Mouse (Mus musculus): ENCODE results near the gene D5Ertd579e. TPM values are rescaled to one million over a fixed set of nuclear protein-coding genes. Genes with fewer than 3 reads are reported as not detected.

The D5Ertd579e gene
- polyA plus RNA-seq, 1 experiment from 2014 or later: 20.7 TPM

- no peak overlapping the region for H3K4me3 ChIP-seq (ENCODE audit: low read depth, low read length)
- no peak for ATAC-seq (ENCODE audit: low read depth)
- no peak overlapping the region for H3K9ac ChIP-seq (ENCODE audit: low read depth, low read length)
- H3K4me2 ChIP-seq (ENCODE audit: low read depth, low read length): no peak overlapping the region
- no peaks in the 10 kb centered on the region for H3K27me3 ChIP-seq (replicated peaks; ENCODE audit: control insufficient read depth, insufficient read depth, low read length)
- H3K27ac ChIP-seq (replicated peaks; ENCODE audit: low read depth, low read length): no peak overlapping the region
- no peak for DNase-seq (ENCODE audit: low spot score)
- WGBS: 61% methylated on average over 7 of the region's 7 CpGs
- H3K9me3 ChIP-seq (ENCODE audit: control insufficient read depth, low read length): no peaks in the 10 kb centered on the region
- no peaks in the 10 kb centered on the region for H3K4me1 ChIP-seq (ENCODE audit: control insufficient read depth, insufficient read depth, low read length)
- H3K36me3 ChIP-seq (ENCODE audit: control insufficient read depth, insufficient read depth, low read length): no peaks in the 10 kb centered on the region
Measured at GRCm38 (mm10) chr5:36731901-36732652, 36.3 kb upstream of the D5Ertd579e start.

GRCm38 (mm10) chr5:36730689-36731088 is 34.9 kb upstream of the D5Ertd579e start:
- Histone ChIP-seq H3K4me2 (ENCODE audit: low read depth, low read length) (no peak overlapping the region), H3K9me3 (ENCODE audit: control insufficient read depth, low read length) (no peaks in the 10 kb centered on the region), H3K9ac (ENCODE audit: low read depth, low read length) (no peak overlapping the region), H3K4me1 (ENCODE audit: control insufficient read depth, insufficient read depth, low read length) (no peaks in the 10 kb centered on the region), H3K36me3 (ENCODE audit: control insufficient read depth, insufficient read depth, low read length) (no peaks in the 10 kb centered on the region), H3K27ac (replicated peaks; ENCODE audit: low read depth, low read length) (no peak overlapping the region), H3K4me3 (ENCODE audit: low read depth, low read length) (no peak overlapping the region), H3K27me3 (replicated peaks; ENCODE audit: control insufficient read depth, insufficient read depth, low read length) (no peaks in the 10 kb centered on the region)
- ATAC-seq (ENCODE audit: low read depth): no peak
- WGBS: 70% methylated on average over 3 of the region's 3 CpGs
- DNase-seq (ENCODE audit: low spot score): no peak

- DNase-seq (ENCODE audit: low spot score): no peak
- no peak for ATAC-seq (ENCODE audit: low read depth)
- no peaks in the 10 kb centered on the region for H3K9me3 ChIP-seq (ENCODE audit: control insufficient read depth, low read length)
- H3K27me3 ChIP-seq (replicated peaks; ENCODE audit: control insufficient read depth, insufficient read depth, low read length): no peaks in the 10 kb centered on the region
- H3K36me3 ChIP-seq (ENCODE audit: control insufficient read depth, insufficient read depth, low read length): no peaks in the 10 kb centered on the region
- no peak overlapping the region for H3K4me3 ChIP-seq (ENCODE audit: low read depth, low read length)
- no peak overlapping the region for H3K9ac ChIP-seq (ENCODE audit: low read depth, low read length)
- WGBS: 92% methylated on average over 2 of the region's 2 CpGs
- H3K4me2 ChIP-seq (ENCODE audit: low read depth, low read length): no peak overlapping the region
- no peaks in the 10 kb centered on the region for H3K4me1 ChIP-seq (ENCODE audit: control insufficient read depth, insufficient read depth, low read length)
- H3K27ac ChIP-seq (replicated peaks; ENCODE audit: low read depth, low read length): no peak overlapping the region
Measured at GRCm38 (mm10) chr5:36729923-36730322, 34.1 kb upstream of the D5Ertd579e start.

GRCm38 (mm10) chr5:36729086-36729473 is 33.3 kb upstream of the D5Ertd579e start:
- DNase-seq (ENCODE audit: low spot score) (no peak), ATAC-seq (ENCODE audit: low read depth) (no peak)
- H3K4me1 ChIP-seq (ENCODE audit: control insufficient read depth, insufficient read depth, low read length): no peaks in the 10 kb centered on the region
- no peak overlapping the region for H3K4me3 ChIP-seq (ENCODE audit: low read depth, low read length)
- no peak overlapping the region for H3K27ac ChIP-seq (replicated peaks; ENCODE audit: low read depth, low read length)
- 67% methylated on average over 3 of the region's 4 CpGs for WGBS
- no peaks in the 10 kb centered on the region for H3K36me3 ChIP-seq (ENCODE audit: control insufficient read depth, insufficient read depth, low read length)
- H3K9ac ChIP-seq (ENCODE audit: low read depth, low read length): no peak overlapping the region
- no peaks in the 10 kb centered on the region for H3K27me3 ChIP-seq (replicated peaks; ENCODE audit: control insufficient read depth, insufficient read depth, low read length)
- H3K9me3 ChIP-seq (ENCODE audit: control insufficient read depth, low read length): no peaks in the 10 kb centered on the region
- no peak overlapping the region for H3K4me2 ChIP-seq (ENCODE audit: low read depth, low read length)

GRCm38 (mm10) chr5:36728403-36729085 is 32.7 kb upstream of the D5Ertd579e start:
- no peak for ATAC-seq (ENCODE audit: low read depth)
- H3K4me3 ChIP-seq (ENCODE audit: low read depth, low read length): no peak overlapping the region
- DNase-seq (ENCODE audit: low spot score): no peak
- H3K9me3 ChIP-seq (ENCODE audit: control insufficient read depth, low read length): no peaks in the 10 kb centered on the region
- no peaks in the 10 kb centered on the region for H3K4me1 ChIP-seq (ENCODE audit: control insufficient read depth, insufficient read depth, low read length)
- no peaks in the 10 kb centered on the region for H3K27me3 ChIP-seq (replicated peaks; ENCODE audit: control insufficient read depth, insufficient read depth, low read length)
- 67% methylated on average over 8 of the region's 8 CpGs for WGBS
- H3K9ac ChIP-seq (ENCODE audit: low read depth, low read length): no peak overlapping the region
- H3K36me3 ChIP-seq (ENCODE audit: control insufficient read depth, insufficient read depth, low read length): no peaks in the 10 kb centered on the region
- H3K27ac ChIP-seq (replicated peaks; ENCODE audit: low read depth, low read length): no peak overlapping the region
- H3K4me2 ChIP-seq (ENCODE audit: low read depth, low read length): no peak overlapping the region

- no peaks in the 10 kb centered on the region for H3K36me3 ChIP-seq (ENCODE audit: control insufficient read depth, insufficient read depth, low read length)
- 74% methylated on average over 7 of the region's 7 CpGs for WGBS
- no peak overlapping the region for H3K9ac ChIP-seq (ENCODE audit: low read depth, low read length)
- H3K4me1 ChIP-seq (ENCODE audit: control insufficient read depth, insufficient read depth, low read length): no peaks in the 10 kb centered on the region
- no peaks in the 10 kb centered on the region for H3K27me3 ChIP-seq (replicated peaks; ENCODE audit: control insufficient read depth, insufficient read depth, low read length)
- H3K4me3 ChIP-seq (ENCODE audit: low read depth, low read length): no peak overlapping the region
- H3K27ac ChIP-seq (replicated peaks; ENCODE audit: low read depth, low read length): no peak overlapping the region
- no peaks in the 10 kb centered on the region for H3K9me3 ChIP-seq (ENCODE audit: control insufficient read depth, low read length)
- DNase-seq (ENCODE audit: low spot score) (no peak), ATAC-seq (ENCODE audit: low read depth) (no peak)
- H3K4me2 ChIP-seq (ENCODE audit: low read depth, low read length): no peak overlapping the region
Measured at GRCm38 (mm10) chr5:36727776-36728175, 32.0 kb upstream of the D5Ertd579e start.

- no peak overlapping the region for H3K27ac ChIP-seq (replicated peaks; ENCODE audit: low read depth, low read length)
- H3K9me3 ChIP-seq (ENCODE audit: control insufficient read depth, low read length): no peaks in the 10 kb centered on the region
- H3K9ac ChIP-seq (ENCODE audit: low read depth, low read length): no peak overlapping the region
- 63% methylated on average over 2 of the region's 2 CpGs for WGBS
- no peaks in the 10 kb centered on the region for H3K36me3 ChIP-seq (ENCODE audit: control insufficient read depth, insufficient read depth, low read length)
- H3K27me3 ChIP-seq (replicated peaks; ENCODE audit: control insufficient read depth, insufficient read depth, low read length): no peaks in the 10 kb centered on the region
- no peak overlapping the region for H3K4me2 ChIP-seq (ENCODE audit: low read depth, low read length)
- H3K4me3 ChIP-seq (ENCODE audit: low read depth, low read length): no peak overlapping the region
- ATAC-seq (ENCODE audit: low read depth) (no peak), DNase-seq (ENCODE audit: low spot score) (no peak)
- H3K4me1 ChIP-seq (ENCODE audit: control insufficient read depth, insufficient read depth, low read length): no peaks in the 10 kb centered on the region
Measured at GRCm38 (mm10) chr5:36727136-36727535, 31.3 kb upstream of the D5Ertd579e start.

- DNase-seq (ENCODE audit: low spot score) (no peak), ATAC-seq (ENCODE audit: low read depth) (no peak)
- Histone ChIP-seq H3K27ac (replicated peaks; ENCODE audit: low read depth, low read length) (no peak overlapping the region), H3K9ac (ENCODE audit: low read depth, low read length) (no peak overlapping the region), H3K4me2 (ENCODE audit: low read depth, low read length) (no peak overlapping the region), H3K36me3 (ENCODE audit: control insufficient read depth, insufficient read depth, low read length) (no peaks in the 10 kb centered on the region), H3K9me3 (ENCODE audit: control insufficient read depth, low read length) (no peaks in the 10 kb centered on the region), H3K4me3 (ENCODE audit: low read depth, low read length) (no peak overlapping the region), H3K27me3 (replicated peaks; ENCODE audit: control insufficient read depth, insufficient read depth, low read length) (no peaks in the 10 kb centered on the region), H3K4me1 (ENCODE audit: control insufficient read depth, insufficient read depth, low read length) (no peaks in the 10 kb centered on the region)
- WGBS: 61% methylated on average over 9 of the region's 9 CpGs
Measured at GRCm38 (mm10) chr5:36726387-36726801, 30.6 kb upstream of the D5Ertd579e start.

- 57% methylated on average over 12 of the region's 12 CpGs for WGBS
- no peak for DNase-seq (ENCODE audit: low spot score)
Measured at GRCm38 (mm10) chr5:36725861-36726260, 30.0 kb upstream of the D5Ertd579e start.

More at GRCm38 (mm10) chr5:36725861-36726260, 30.0 kb upstream of the D5Ertd579e start:
- H3K9ac ChIP-seq (ENCODE audit: low read depth, low read length): no peak overlapping the region
- no peaks in the 10 kb centered on the region for H3K36me3 ChIP-seq (ENCODE audit: control insufficient read depth, insufficient read depth, low read length)
- no peaks in the 10 kb centered on the region for H3K27me3 ChIP-seq (replicated peaks; ENCODE audit: control insufficient read depth, insufficient read depth, low read length)
- no peak overlapping the region for H3K27ac ChIP-seq (replicated peaks; ENCODE audit: low read depth, low read length)
- ATAC-seq (ENCODE audit: low read depth): no peak
- no peak overlapping the region for H3K4me2 ChIP-seq (ENCODE audit: low read depth, low read length)
- H3K4me1 ChIP-seq (ENCODE audit: control insufficient read depth, insufficient read depth, low read length): no peaks in the 10 kb centered on the region
- no peaks in the 10 kb centered on the region for H3K9me3 ChIP-seq (ENCODE audit: control insufficient read depth, low read length)
- H3K4me3 ChIP-seq (ENCODE audit: low read depth, low read length): no peak overlapping the region

Data from embryonic facial prominence, embryonic 14.5 days (tissue).